Mouse (Mus musculus) adrenal gland, postnatal 36 days (tissue): ENCODE measurements around the gene Nrxn1. TPM values are rescaled to one million over a fixed set of nuclear protein-coding genes. Genes with fewer than 3 reads are reported as not detected.
A peak's percentile ranks its signal among the peaks of the same experiment; 100 is the strongest.

Experiments used
- DNase-seq, 2 experiments: peaks; one replicate each; pipeline ENCODE4 v3.0.0; 2021; ENCODE audit warnings: mixed read lengths in 1 of 2
- total RNA-seq, 2 experiments: library from RNA; stranded (reverse); gene quantifications; 2 replicates each; pipeline ENCODE4 v1.2.3; 2021

The Nrxn1 gene
- total RNA-seq, 2 experiments from 2014 or later = 5.4 to 12.8 TPM

GRCm38 (mm10) chr17:90809197-90810163 is 283.4 kb downstream of the Nrxn1 start:
- DNase-seq = peak; percentile 52 to 74

GRCm38 (mm10) chr17:90808256-90808655 is 284.6 kb downstream of the Nrxn1 start:
- DNase-seq = no peak

GRCm38 (mm10) chr17:90807199-90807598 is 285.7 kb downstream of the Nrxn1 start:
- DNase-seq = no peak

- DNase-seq = peak; percentile 10 to 51
Observed at GRCm38 (mm10) chr17:90798689-90799088, 294.2 kb downstream of the Nrxn1 start.

- peak in 1 of 2 experiments; percentile 13 for DNase-seq
Observed at GRCm38 (mm10) chr17:90797659-90798288, 295.1 kb downstream of the Nrxn1 start.

- no peak for DNase-seq
Observed at GRCm38 (mm10) chr17:90796974-90797373, 295.9 kb downstream of the Nrxn1 start.

- no peak for DNase-seq
Observed at GRCm38 (mm10) chr17:90788491-90789127, 304.3 kb downstream of the Nrxn1 start.

GRCm38 (mm10) chr17:90788040-90788439 is 304.8 kb downstream of the Nrxn1 start:
- DNase-seq = no peak

- no peak for DNase-seq
Observed at GRCm38 (mm10) chr17:90787121-90787788, 305.6 kb downstream of the Nrxn1 start.

- no peak for DNase-seq
Observed at GRCm38 (mm10) chr17:90780481-90780880, 312.4 kb downstream of the Nrxn1 start.

GRCm38 (mm10) chr17:90775397-90775796 is 317.5 kb downstream of the Nrxn1 start:
- no peak for DNase-seq

- peak; percentile 5 to 50 for DNase-seq
Observed at GRCm38 (mm10) chr17:90773233-90773632, 319.6 kb downstream of the Nrxn1 start.

GRCm38 (mm10) chr17:90768216-90768615 is 324.7 kb downstream of the Nrxn1 start:
- no peak for DNase-seq

- DNase-seq = no peak
Observed at GRCm38 (mm10) chr17:90727124-90727523, 365.7 kb downstream of the Nrxn1 start.

GRCm38 (mm10) chr17:90704773-90705172 is 388.1 kb downstream of the Nrxn1 start:
- DNase-seq = no peak

- no peak for DNase-seq
Observed at GRCm38 (mm10) chr17:90702626-90703025, 390.2 kb downstream of the Nrxn1 start.

- no peak for DNase-seq
Observed at GRCm38 (mm10) chr17:90696071-90696800, 396.6 kb downstream of the Nrxn1 start.

- no peak for DNase-seq
Observed at GRCm38 (mm10) chr17:90695086-90695584, 397.7 kb downstream of the Nrxn1 start.

GRCm38 (mm10) chr17:90684172-90684571 is 408.7 kb downstream of the Nrxn1 start:
- no peak for DNase-seq

GRCm38 (mm10) chr17:90681019-90681418 is 411.9 kb downstream of the Nrxn1 start:
- no peak for DNase-seq

GRCm38 (mm10) chr17:90676676-90677075 is 416.2 kb downstream of the Nrxn1 start:
- peak; percentile 31 to 35 for DNase-seq
